Mouse (Mus musculus) spleen, adult 2 months (tissue): ENCODE measurements at regions not wholly inside any gene's neighbourhood (a gene's known extent, or its start where the extent isn't known, plus 50 kb on each side); places are given as distances from the start of the nearest gene placed in this dataset.

Source experiments
- CTCF ChIP-seq: fragments of 200-500 bp; IDR thresholded peaks from 2 replicates; pipeline ENCODE4 v1.5.1; 2011; ENCODE audit warnings: mild to moderate bottlenecking, inconsistent platforms; ENCODE audit not compliant: insufficient read depth, insufficient read length, insufficient replicate concordance; ENCODE audit errors: extremely low read depth
- POLR2A ChIP-seq: fragments of 200-500 bp; IDR thresholded peaks from 2 replicates; pipeline ENCODE4 v1.6.1; 2011; ENCODE audit warnings: low read depth, low read length, inconsistent platforms

GRCm38 (mm10) chr8:103180661-103181060, 395.2 kb upstream of the Cdh11 start:
- TF ChIP-seq CTCF (no peak), POLR2A (no peak)
